Mouse (Mus musculus): ENCODE data around the gene Ogg1. TPM values are rescaled to one million over a fixed set of nuclear protein-coding genes. Genes with fewer than 3 reads are reported as not detected.

The Ogg1 gene
- 4.6 TPM for polyA plus RNA-seq (2017; shearing (Covaris generic))

GRCm38 (mm10) chr6:113326533-113327315 lies at the start of gene Ogg1:
TSS of gene Ogg1 (plus strand) at chr6:113326972.

GRCm38 (mm10) chr6:113282101-113282802 lies 44.5 kb upstream of the Ogg1 start, which contains the start of gene Cpne9:
TSS of gene Cpne9 (plus strand) at chr6:113282307.

GRCm38 (mm10) chr6:113306986-113307349 lies 19.8 kb upstream of the Ogg1 start, which contains the start of gene Brpf1:
TSS of gene Brpf1 (plus strand) at chr6:113307137.

GRCm38 (mm10) chr6:113343177-113344092 lies 16.7 kb downstream of the Ogg1 start, which contains the start of gene Camk1:
TSS of gene Camk1 (minus strand) at chr6:113343984.

GRCm38 (mm10) chr6:113377496-113378385 lies 51.0 kb downstream of the Ogg1 start, which contains the start of the genes Tada3 and Arpc4:
TSS of gene Tada3 (minus strand) at chr6:113377883.
TSS of gene Arpc4 (plus strand) at chr6:113378115.

Other genes starting within 250 kb of the Ogg1 start
- gene Setd5, start 249.6 kb upstream of the Ogg1 start, polyA plus RNA-seq (2017; shearing (Covaris generic)): 54.1 TPM
- gene Lhfpl4, start 131.6 kb upstream of the Ogg1 start, polyA plus RNA-seq (2017; shearing (Covaris generic)): 0.62 TPM
- gene Mtmr14, start 89.1 kb upstream of the Ogg1 start, polyA plus RNA-seq (2017; shearing (Covaris generic)): 50.4 TPM
- gene Cpne9, start 44.7 kb upstream of the Ogg1 start, polyA plus RNA-seq (2017; shearing (Covaris generic)): not detected
- gene Brpf1, start 19.8 kb upstream of the Ogg1 start, polyA plus RNA-seq (2017; shearing (Covaris generic)): 50.9 TPM
- gene Camk1, start 17.0 kb downstream of the Ogg1 start, polyA plus RNA-seq (2017; shearing (Covaris generic)): 0.47 TPM
- gene Tada3, start 50.9 kb downstream of the Ogg1 start, polyA plus RNA-seq (2017; shearing (Covaris generic)): 28.9 TPM
- 335 TPM for gene Arpc4, start 51.1 kb downstream of the Ogg1 start, polyA plus RNA-seq (2017; shearing (Covaris generic))
- gene Ttll3, start 62.3 kb downstream of the Ogg1 start, polyA plus RNA-seq (2017; shearing (Covaris generic)): 12.0 TPM
- gene Rpusd3, start 92.4 kb downstream of the Ogg1 start, polyA plus RNA-seq (2017; shearing (Covaris generic)): 11.5 TPM
- not detected for gene Cidec, start 108.8 kb downstream of the Ogg1 start, polyA plus RNA-seq (2017; shearing (Covaris generic))
- gene Jagn1, start 115.6 kb downstream of the Ogg1 start, polyA plus RNA-seq (2017; shearing (Covaris generic)): 18.1 TPM
- 0.22 TPM for gene Il17re, start 131.5 kb downstream of the Ogg1 start, polyA plus RNA-seq (2017; shearing (Covaris generic))
- gene Il17rc, start 144.5 kb downstream of the Ogg1 start, polyA plus RNA-seq (2017; shearing (Covaris generic)): not detected
- 5.5 TPM for gene Creld1, start 156.3 kb downstream of the Ogg1 start, polyA plus RNA-seq (2017; shearing (Covaris generic))
- gene Prrt3, start 175.0 kb downstream of the Ogg1 start, polyA plus RNA-seq (2017; shearing (Covaris generic)): 0.19 TPM
- gene Emc3, start 204.7 kb downstream of the Ogg1 start, polyA plus RNA-seq (2017; shearing (Covaris generic)): 84.2 TPM
- gene Fancd2, start 204.7 kb downstream of the Ogg1 start, polyA plus RNA-seq (2017; shearing (Covaris generic)): 1.5 TPM